In the genomic region with DNA sequence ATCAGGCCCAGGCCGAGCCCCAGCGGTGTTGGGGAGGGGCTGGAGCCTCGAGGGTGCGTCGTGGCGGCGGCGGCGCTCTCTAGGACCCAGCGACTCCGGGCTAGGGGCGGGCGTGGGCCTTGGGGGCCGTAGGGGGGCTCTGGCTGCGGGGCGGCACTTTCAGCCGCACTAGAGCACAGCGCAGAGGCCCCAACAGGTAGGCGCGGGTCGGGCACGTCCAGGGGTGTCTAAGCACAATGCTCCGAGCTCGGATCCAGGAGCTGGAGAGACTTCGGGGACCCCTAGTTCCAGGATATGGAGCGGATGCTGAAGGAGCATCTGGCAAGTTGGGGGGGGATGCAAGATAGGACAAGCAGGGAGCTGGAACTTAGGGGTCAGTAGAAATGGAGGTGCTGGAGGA, we compare ENCODE assay signal across 8 mouse cellular contexts. TPM values are rescaled to one million over a fixed set of nuclear protein-coding genes. Genes with fewer than 3 reads are reported as not detected.
DNase-seq lines count a peak whose midpoint lies in the region; ATAC-seq lines count a peak whose summit lies in the region.

No protein-coding gene starts in this region.

- peak; percentile 38 for DNase-seq in ovary, postnatal 10 days (ENCODE audit: low spot score)
- no peak for DNase-seq in ovary, adult 18-20 months (ENCODE audit: low spot score)
- DNase-seq in forebrain, embryonic 11.5 days (ENCODE audit: low spot score): peak; percentile 89
- peak; percentile 82 for DNase-seq in midbrain, embryonic 10.5 days (ENCODE audit: low spot score)
- no peak for DNase-seq in c-Kit-positive CD71-positive TER-119-positive erythroid progenitor cells, embryonic 14.5 days (ENCODE audit: low spot score)
- DNase-seq in adrenal gland, postnatal 14 days: no peak
- DNase-seq in layer of hippocampus, postnatal 36 days: no peak

- peak overlapping the region; percentile 86 for H3K9ac ChIP-seq in forebrain, embryonic 11.5 days (ENCODE audit: low read length)
- H3K9ac ChIP-seq in intestine, embryonic 16.5 days (ENCODE audit: low read depth, low read length): peak overlapping the region; percentile 75

- under 1% methylated on average over 26 of the region's 26 CpGs for WGBS in forebrain, embryonic 11.5 days
- under 1% methylated on average over 26 of the region's 26 CpGs for WGBS in intestine, embryonic 16.5 days
- WGBS in midbrain, embryonic 10.5 days: under 1% methylated on average over 26 of the region's 26 CpGs

- peaks cover 13% of the 10 kb centered on the region for H3K4me1 ChIP-seq in forebrain, embryonic 11.5 days (replicated peaks; ENCODE audit: control insufficient read depth, insufficient read depth, low read length)
- H3K4me1 ChIP-seq in intestine, embryonic 16.5 days (ENCODE audit: control insufficient read depth, insufficient read depth, low read length): peaks cover 13% of the 10 kb centered on the region
- peaks cover 35% of the 10 kb centered on the region for H3K4me1 ChIP-seq in midbrain, embryonic 10.5 days

- H3K27me3 ChIP-seq in forebrain, embryonic 11.5 days (ENCODE audit: control insufficient read depth, insufficient read depth, low read length): no peaks in the 10 kb centered on the region
- no peaks in the 10 kb centered on the region for H3K27me3 ChIP-seq in intestine, embryonic 16.5 days (replicated peaks; ENCODE audit: control insufficient read depth, insufficient read depth, low read length)
- no peaks in the 10 kb centered on the region for H3K27me3 ChIP-seq in midbrain, embryonic 10.5 days (ENCODE audit: low read depth, poor library complexity, severe bottlenecking)

- peak overlapping the region; percentile 80 for H3K4me2 ChIP-seq in forebrain, embryonic 11.5 days (ENCODE audit: low read depth, low read length, severe bottlenecking)
- peak overlapping the region; percentile 62 for H3K4me2 ChIP-seq in intestine, embryonic 16.5 days (ENCODE audit: low read depth, low read length)

- H3K9me3 ChIP-seq in forebrain, embryonic 11.5 days (ENCODE audit: control insufficient read depth, low read length): no peaks in the 10 kb centered on the region
- H3K9me3 ChIP-seq in intestine, embryonic 16.5 days (ENCODE audit: control insufficient read depth, low read length): no peaks in the 10 kb centered on the region
- H3K9me3 ChIP-seq in midbrain, embryonic 10.5 days (replicated peaks): peaks cover 4% of the 10 kb centered on the region; the same call in 1 of the 2 replicates

- peak overlapping the region; percentile 83 for H3K27ac ChIP-seq in forebrain, embryonic 11.5 days (ENCODE audit: low read depth, low read length)
- peak overlapping the region; percentile 74 for H3K27ac ChIP-seq in intestine, embryonic 16.5 days (ENCODE audit: low read length)
- peak overlapping the region; percentile 93 for H3K27ac ChIP-seq in midbrain, embryonic 10.5 days (replicated peaks)

- peak overlapping the region; percentile 76 for H3K4me3 ChIP-seq in forebrain, embryonic 11.5 days (ENCODE audit: low read depth, low read length)
- peak overlapping the region; percentile 56 for H3K4me3 ChIP-seq in intestine, embryonic 16.5 days (ENCODE audit: low read length)
- peak overlapping the region; percentile 70 for H3K4me3 ChIP-seq in midbrain, embryonic 10.5 days

- peaks cover 8% of the 10 kb centered on the region; the same call in 1 of the 2 replicates for H3K36me3 ChIP-seq in forebrain, embryonic 11.5 days (ENCODE audit: control insufficient read depth, insufficient read depth, low read length)
- H3K36me3 ChIP-seq in intestine, embryonic 16.5 days (ENCODE audit: control insufficient read depth, insufficient read depth, low read length): peaks cover 14% of the 10 kb centered on the region
- peaks cover 59% of the 10 kb centered on the region for H3K36me3 ChIP-seq in midbrain, embryonic 10.5 days

- peak; percentile 84 for ATAC-seq in forebrain, embryonic 11.5 days (replicated peaks; ENCODE audit: low FRiP score)
- ATAC-seq in intestine, embryonic 16.5 days: peak; percentile 78

RNA-seq across cellular contexts. Expression of a gene that starts 0.3 kb away (rescaled TPM):
- polyA plus RNA-seq in forebrain, embryonic 11.5 days (2014; fragmentation: Nextera tagmentation; extraction: Ambion mirVana): 263 and 298 TPM in 2 replicates
- polyA plus RNA-seq in intestine, embryonic 16.5 days (2015; fragmentation: Nextera tagmentation; extraction: Ambion mirVana): 312 and 334 TPM in 2 replicates
- polyA plus RNA-seq in midbrain, embryonic 10.5 days (2016; fragmentation: Nextera tagmentation; extraction: Ambion mirVana): 260 and 321 TPM in 2 replicates
- 26.0 and 28.6 TPM in 2 replicates for total RNA-seq in adrenal gland, postnatal 14 days (2021)
- 1 to 10 TPM; 5.7 to 5.8 TPM for total RNA-seq in layer of hippocampus, postnatal 36 days (2021)

RNA-seq across cellular contexts. Expression of a gene that starts 23.9 kb away (rescaled TPM):
- polyA plus RNA-seq in forebrain, embryonic 11.5 days (2014; fragmentation: Nextera tagmentation; extraction: Ambion mirVana): 51.2 and 54.9 TPM in 2 replicates
- 29.3 and 31.5 TPM in 2 replicates for polyA plus RNA-seq in intestine, embryonic 16.5 days (2015; fragmentation: Nextera tagmentation; extraction: Ambion mirVana)
- polyA plus RNA-seq in midbrain, embryonic 10.5 days (2016; fragmentation: Nextera tagmentation; extraction: Ambion mirVana): 42.5 and 56.5 TPM in 2 replicates
- total RNA-seq in adrenal gland, postnatal 14 days (2021): 28.7 and 37.1 TPM in 2 replicates
- 100 to 1,000 TPM; 150 to 154 TPM for total RNA-seq in layer of hippocampus, postnatal 36 days (2021)

RNA-seq across cellular contexts. Expression of a gene that starts 49.5 kb away (rescaled TPM):
- 375 and 401 TPM in 2 replicates for polyA plus RNA-seq in forebrain, embryonic 11.5 days (2014; fragmentation: Nextera tagmentation; extraction: Ambion mirVana)
- polyA plus RNA-seq in intestine, embryonic 16.5 days (2015; fragmentation: Nextera tagmentation; extraction: Ambion mirVana): 671 and 689 TPM in 2 replicates
- 429 and 455 TPM in 2 replicates for polyA plus RNA-seq in midbrain, embryonic 10.5 days (2016; fragmentation: Nextera tagmentation; extraction: Ambion mirVana)
- 699 and 754 TPM in 2 replicates for total RNA-seq in adrenal gland, postnatal 14 days (2021)
- total RNA-seq in layer of hippocampus, postnatal 36 days (2021): 100 to 1,000 TPM; 175 to 186 TPM

RNA-seq across cellular contexts. Expression of a gene that starts 49.8 kb away (rescaled TPM):
- 14.3 and 15.3 TPM in 2 replicates for polyA plus RNA-seq in forebrain, embryonic 11.5 days (2014; fragmentation: Nextera tagmentation; extraction: Ambion mirVana)
- polyA plus RNA-seq in intestine, embryonic 16.5 days (2015; fragmentation: Nextera tagmentation; extraction: Ambion mirVana): 2.2 and 3.5 TPM in 2 replicates
- polyA plus RNA-seq in midbrain, embryonic 10.5 days (2016; fragmentation: Nextera tagmentation; extraction: Ambion mirVana): 10.8 and 11.0 TPM in 2 replicates
- 7.1 and 9.8 TPM in 2 replicates for total RNA-seq in adrenal gland, postnatal 14 days (2021)
- 10 to 100 TPM; 73.7 to 77.2 TPM for total RNA-seq in layer of hippocampus, postnatal 36 days (2021)

Comparison
In these comparisons a context has a peak if more than half of its experiments do, and no peak if none do; other contexts are left out.
1. DNase-seq: peak in ovary, postnatal 10 days (single experiment), forebrain, embryonic 11.5 days (single experiment) and midbrain, embryonic 10.5 days (single experiment); none in ovary, adult 18-20 months (single experiment), c-Kit-positive CD71-positive TER-119-positive erythroid progenitor cells, embryonic 14.5 days (single experiment), adrenal gland, postnatal 14 days (single experiment) and layer of hippocampus, postnatal 36 days (0 of 2).
2. Peak in every context shown above with its lines, with median percentiles within 50 percentile points of each other: H3K27ac ChIP-seq and H3K4me3 ChIP-seq.